Mouse (Mus musculus) bone marrow macrophage, adult 2 months (primary cell): ENCODE results near the gene Klf2.

Experiments
- CTCF ChIP-seq: IDR thresholded peaks from 2 replicates; pipeline ENCODE4 v1.5.1; 2012; ENCODE audit warnings: low read depth, mild to moderate bottlenecking, low read length, moderate library complexity
- POLR2A ChIP-seq: IDR thresholded peaks from 2 replicates; pipeline ENCODE4 v1.6.1; 2012; ENCODE audit warnings: mild to moderate bottlenecking, low read depth, low read length, borderline replicate concordance

- TF ChIP-seq POLR2A, result no peak
- TF ChIP-seq CTCF, result no peak
Measured at GRCm38 (mm10) chr8:72277244-72277643, 41.6 kb upstream of the Klf2 start.
